Mouse (Mus musculus): ENCODE data around the gene Coq10b.

DNA sequence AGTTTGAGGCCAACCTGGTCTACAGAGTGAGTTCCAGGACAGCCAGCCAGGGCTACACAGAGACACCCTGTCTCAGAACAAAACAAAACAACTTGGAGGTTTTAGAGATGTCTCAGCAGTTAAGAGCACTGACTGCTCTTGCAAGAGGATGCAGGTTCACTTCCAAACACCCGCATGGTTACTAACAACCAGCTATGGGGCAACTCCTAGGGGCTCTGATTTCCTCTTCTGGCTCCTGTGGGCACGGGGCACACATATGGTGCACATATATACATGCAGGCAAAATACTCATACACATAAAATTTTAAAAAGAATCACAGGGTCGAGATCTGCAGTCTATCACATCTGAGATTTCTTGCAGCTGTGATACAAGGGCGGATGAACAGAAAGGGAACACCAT lies 23.1 kb upstream of the Coq10b start:
- no peak for TF ChIP-seq GATA1 (IDR thresholded peaks at IDR 0.05; ENCODE audit: borderline replicate concordance, low read length)
- no peak for TF ChIP-seq FLI1 (IDR thresholded peaks at IDR 0.05; ENCODE audit: low read length)
